Mouse (Mus musculus): Measurements from ENCODE around the gene B4galnt3. TPM values are rescaled to one million over a fixed set of nuclear protein-coding genes. Genes with fewer than 3 reads are reported as not detected.

B4galnt3 gene
- polyA plus RNA-seq, 1 experiment: 0.33 TPM

GRCm38 (mm10) chr6:120274887-120275286 is 19.5 kb downstream of the B4galnt3 start:
- H3K79me3 ChIP-seq (ENCODE audit: low read depth): no peaks in the 10 kb centered on the region

GRCm38 (mm10) chr6:120274181-120274580 is 20.2 kb downstream of the B4galnt3 start:
- Histone ChIP-seq H3ac (ENCODE audit: control insufficient read depth, insufficient read length, low read depth) (no peak overlapping the region), H3K36me3 (ENCODE audit: control insufficient read depth, insufficient read depth) (no peaks in the 10 kb centered on the region), H3K79me3 (ENCODE audit: low read depth) (no peaks in the 10 kb centered on the region), H3K79me2 (ENCODE audit: control insufficient read depth, insufficient read depth) (no peaks in the 10 kb centered on the region), H3K4me3 (ENCODE audit: insufficient read depth, poor library complexity, severe bottlenecking) (no peak overlapping the region), H3K27me3 (ENCODE audit: control insufficient read depth, insufficient read depth, insufficient read length) (no peaks in the 10 kb centered on the region)
- TF ChIP-seq CEBPB (IDR thresholded peaks at IDR 0.05; ENCODE audit: low read depth): no peak
- TF ChIP-seq USF1 (IDR thresholded peaks at IDR 0.05; ENCODE audit: low read depth): no peak
- TF ChIP-seq MAX (IDR thresholded peaks at IDR 0.05): no peak
- no peak for TF ChIP-seq MYOD1 (IDR thresholded peaks at IDR 0.05; ENCODE audit: control insufficient read depth, insufficient read length, low read depth)
- no peak for TF ChIP-seq CTCF (IDR thresholded peaks at IDR 0.05; ENCODE audit: control insufficient read depth, insufficient read depth, insufficient read length)
- TF ChIP-seq MYOG (IDR thresholded peaks at IDR 0.05; ENCODE audit: control insufficient read depth, extremely low read depth, insufficient read length): no peak
- TF ChIP-seq FOSL1 (IDR thresholded peaks at IDR 0.05; ENCODE audit: insufficient read depth, low read length, poor library complexity, severe bottlenecking): no peak

More at GRCm38 (mm10) chr6:120274887-120275286, 19.5 kb downstream of the B4galnt3 start:
- no peaks in the 10 kb centered on the region for H3K36me3 ChIP-seq (ENCODE audit: control insufficient read depth, insufficient read depth)
- H3K27me3 ChIP-seq (ENCODE audit: control insufficient read depth, insufficient read depth, insufficient read length): no peaks in the 10 kb centered on the region
- no peak overlapping the region for H3ac ChIP-seq (ENCODE audit: control insufficient read depth, insufficient read length, low read depth)
- TF ChIP-seq MYOG (IDR thresholded peaks at IDR 0.05; ENCODE audit: control insufficient read depth, extremely low read depth, insufficient read length) (no peak), MAX (IDR thresholded peaks at IDR 0.05) (no peak), CEBPB (IDR thresholded peaks at IDR 0.05; ENCODE audit: low read depth) (no peak), FOSL1 (IDR thresholded peaks at IDR 0.05; ENCODE audit: insufficient read depth, low read length, poor library complexity, severe bottlenecking) (no peak), MYOD1 (IDR thresholded peaks at IDR 0.05; ENCODE audit: control insufficient read depth, insufficient read length, low read depth) (no peak), CTCF (IDR thresholded peaks at IDR 0.05; ENCODE audit: control insufficient read depth, insufficient read depth, insufficient read length) (no peak), USF1 (IDR thresholded peaks at IDR 0.05; ENCODE audit: low read depth) (no peak)
- H3K4me3 ChIP-seq (ENCODE audit: insufficient read depth, poor library complexity, severe bottlenecking): no peak overlapping the region
- no peaks in the 10 kb centered on the region for H3K79me2 ChIP-seq (ENCODE audit: control insufficient read depth, insufficient read depth)

GRCm38 (mm10) chr6:120264151-120264550 is 30.2 kb downstream of the B4galnt3 start:
- H3K79me3 ChIP-seq (ENCODE audit: low read depth): no peaks in the 10 kb centered on the region
- no peaks in the 10 kb centered on the region for H3K36me3 ChIP-seq (ENCODE audit: control insufficient read depth, insufficient read depth)
- no peaks in the 10 kb centered on the region for H3K79me2 ChIP-seq (ENCODE audit: control insufficient read depth, insufficient read depth)
- no peak overlapping the region for H3K4me3 ChIP-seq (ENCODE audit: insufficient read depth, poor library complexity, severe bottlenecking)
- TF ChIP-seq MYOD1 (IDR thresholded peaks at IDR 0.05; ENCODE audit: control insufficient read depth, insufficient read length, low read depth): no peak
- H3ac ChIP-seq (ENCODE audit: control insufficient read depth, insufficient read length, low read depth): no peak overlapping the region
- no peaks in the 10 kb centered on the region for H3K27me3 ChIP-seq (ENCODE audit: control insufficient read depth, insufficient read depth, insufficient read length)

- Histone ChIP-seq H3K79me2 (ENCODE audit: control insufficient read depth, insufficient read depth) (no peaks in the 10 kb centered on the region), H3K79me3 (ENCODE audit: low read depth) (no peaks in the 10 kb centered on the region), H3K36me3 (ENCODE audit: control insufficient read depth, insufficient read depth) (no peaks in the 10 kb centered on the region), H3K4me3 (ENCODE audit: insufficient read depth, poor library complexity, severe bottlenecking) (no peak overlapping the region), H3K27me3 (ENCODE audit: control insufficient read depth, insufficient read depth, insufficient read length) (no peaks in the 10 kb centered on the region), H3ac (ENCODE audit: control insufficient read depth, insufficient read length, low read depth) (no peak overlapping the region)
- TF ChIP-seq MYOD1 (IDR thresholded peaks at IDR 0.05; ENCODE audit: control insufficient read depth, insufficient read length, low read depth): no peak
- TF ChIP-seq MAX (IDR thresholded peaks at IDR 0.05): no peak
- no peak for TF ChIP-seq CTCF (IDR thresholded peaks at IDR 0.05; ENCODE audit: control insufficient read depth, insufficient read depth, insufficient read length)
- no peak for TF ChIP-seq MYOG (IDR thresholded peaks at IDR 0.05; ENCODE audit: control insufficient read depth, extremely low read depth, insufficient read length)
- TF ChIP-seq CEBPB (IDR thresholded peaks at IDR 0.05; ENCODE audit: low read depth): no peak
- TF ChIP-seq USF1 (IDR thresholded peaks at IDR 0.05; ENCODE audit: low read depth): no peak
- no peak for TF ChIP-seq FOSL1 (IDR thresholded peaks at IDR 0.05; ENCODE audit: insufficient read depth, low read length, poor library complexity, severe bottlenecking)
Observed at GRCm38 (mm10) chr6:120263608-120264007, 30.8 kb downstream of the B4galnt3 start.

GRCm38 (mm10) chr6:120262886-120263531 is 31.4 kb downstream of the B4galnt3 start:
- H3K36me3 ChIP-seq (ENCODE audit: control insufficient read depth, insufficient read depth): no peaks in the 10 kb centered on the region
- H3K27me3 ChIP-seq (ENCODE audit: control insufficient read depth, insufficient read depth, insufficient read length): no peaks in the 10 kb centered on the region
- TF ChIP-seq FOSL1 (IDR thresholded peaks at IDR 0.05; ENCODE audit: insufficient read depth, low read length, poor library complexity, severe bottlenecking) (no peak), USF1 (IDR thresholded peaks at IDR 0.05; ENCODE audit: low read depth) (no peak), MYOD1 (IDR thresholded peaks at IDR 0.05; ENCODE audit: control insufficient read depth, insufficient read length, low read depth) (no peak), MYOG (IDR thresholded peaks at IDR 0.05; ENCODE audit: control insufficient read depth, extremely low read depth, insufficient read length) (no peak), MAX (IDR thresholded peaks at IDR 0.05) (no peak), CEBPB (IDR thresholded peaks at IDR 0.05; ENCODE audit: low read depth) (no peak), CTCF (IDR thresholded peaks at IDR 0.05; ENCODE audit: control insufficient read depth, insufficient read depth, insufficient read length) (no peak)
- H3K79me3 ChIP-seq (ENCODE audit: low read depth): no peaks in the 10 kb centered on the region
- no peaks in the 10 kb centered on the region for H3K79me2 ChIP-seq (ENCODE audit: control insufficient read depth, insufficient read depth)
- no peak overlapping the region for H3K4me3 ChIP-seq (ENCODE audit: insufficient read depth, poor library complexity, severe bottlenecking)
- H3ac ChIP-seq (ENCODE audit: control insufficient read depth, insufficient read length, low read depth): no peak overlapping the region

GRCm38 (mm10) chr6:120259481-120259880 is 34.9 kb downstream of the B4galnt3 start:
- no peaks in the 10 kb centered on the region for H3K27me3 ChIP-seq (ENCODE audit: control insufficient read depth, insufficient read depth, insufficient read length)
- no peak overlapping the region for H3K4me3 ChIP-seq (ENCODE audit: insufficient read depth, poor library complexity, severe bottlenecking)
- H3K36me3 ChIP-seq (ENCODE audit: control insufficient read depth, insufficient read depth): no peaks in the 10 kb centered on the region
- no peaks in the 10 kb centered on the region for H3K79me3 ChIP-seq (ENCODE audit: low read depth)
- H3ac ChIP-seq (ENCODE audit: control insufficient read depth, insufficient read length, low read depth): no peak overlapping the region
- H3K79me2 ChIP-seq (ENCODE audit: control insufficient read depth, insufficient read depth): no peaks in the 10 kb centered on the region
- TF ChIP-seq USF1 (IDR thresholded peaks at IDR 0.05; ENCODE audit: low read depth) (no peak), CTCF (IDR thresholded peaks at IDR 0.05; ENCODE audit: control insufficient read depth, insufficient read depth, insufficient read length) (no peak), FOSL1 (IDR thresholded peaks at IDR 0.05; ENCODE audit: insufficient read depth, low read length, poor library complexity, severe bottlenecking) (no peak), MYOG (IDR thresholded peaks at IDR 0.05; ENCODE audit: control insufficient read depth, extremely low read depth, insufficient read length) (no peak), MAX (IDR thresholded peaks at IDR 0.05) (no peak), MYOD1 (IDR thresholded peaks at IDR 0.05; ENCODE audit: control insufficient read depth, insufficient read length, low read depth) (no peak), CEBPB (IDR thresholded peaks at IDR 0.05; ENCODE audit: low read depth) (no peak)

Data from C2C12 (cell line).